Mouse (Mus musculus) stomach, embryonic 14.5 days (tissue): ENCODE results near the gene Gm20388. TPM values are rescaled to one million over a fixed set of nuclear protein-coding genes. Genes with fewer than 3 reads are reported as not detected.

Experiments used
- ATAC-seq: fragments of 200-750 bp; cut with Nextera tagmentation; 2 replicates; pipeline ENCODE4 v1.8.0; 2017; ENCODE audit warnings: low read depth, moderate TSS enrichment; ENCODE audit not compliant: insufficient number of reproducible peaks, insufficient read depth, low FRiP score
- H3K27ac ChIP-seq: fragments of 300-500 bp; sonication (generic); 2 replicates; pipeline ENCODE4 v1.5.1; 2014; ENCODE audit warnings: mild to moderate bottlenecking, low read length, moderate library complexity, mixed read lengths
- H3K27me3 ChIP-seq: fragments of 300-500 bp; sonication (generic); 2 replicates; pipeline ENCODE4 v1.6.1; 2014; ENCODE audit warnings: low read length, control low read depth, mixed read lengths; ENCODE audit not compliant: control insufficient read depth, insufficient read depth
- H3K36me3 ChIP-seq: fragments of 300-500 bp; sonication (generic); 2 replicates; pipeline ENCODE4 v1.6.1; 2014; ENCODE audit warnings: mild to moderate bottlenecking, control low read depth, low read length, moderate library complexity, mixed read lengths; ENCODE audit not compliant: control insufficient read depth, insufficient read depth
- H3K4me1 ChIP-seq: fragments of 300-500 bp; sonication (generic); 2 replicates; pipeline ENCODE4 v1.6.1; 2014; ENCODE audit warnings: low read length, control low read depth, mixed read lengths; ENCODE audit not compliant: control insufficient read depth, insufficient read depth
- H3K4me2 ChIP-seq: fragments of 300-500 bp; sonication (generic); replicated peaks from 2 replicates; pipeline ENCODE4 v1.6.1; 2014; ENCODE audit warnings: low read depth, low read length, control low read depth
- H3K4me3 ChIP-seq: fragments of 300-500 bp; sonication (generic); 2 replicates; pipeline ENCODE4 v1.5.1; 2014; ENCODE audit warnings: low read depth, low read length, control low read depth
- H3K9ac ChIP-seq: fragments of 300-500 bp; sonication (generic); replicated peaks from 2 replicates; pipeline ENCODE4 v1.6.1; 2014; ENCODE audit warnings: low read depth, mild to moderate bottlenecking, control low read depth, low read length, moderate library complexity, mixed read lengths
- H3K9me3 ChIP-seq: fragments of 300-500 bp; sonication (generic); 2 replicates; pipeline ENCODE4 v1.6.1; 2016; ENCODE audit warnings: low read depth, low read length, control low read depth; ENCODE audit not compliant: control insufficient read depth
- WGBS: fragments of 180-500 bp; shearing (Covaris S2); extraction: QIAGEN DNeasy Blood & Tissue Kit; methylation state at CpG from one replicate; pipeline ENCODE4 v1.1.7; 2014; 5-methylcytosine and 5-hydroxymethylcytosine counted together
- polyA plus RNA-seq: library from polyadenylated mRNA; unstranded; fragments of >200 nt; fragmentation: Nextera tagmentation; extraction: Ambion mirVana; gene quantifications from 2 replicates; pipeline ENCODE4 v1.2.1, GENCODE M21; 2014

Gene Gm20388
- polyA plus RNA-seq, 1 experiment from 2014 or later = 11.4 TPM

DNA sequence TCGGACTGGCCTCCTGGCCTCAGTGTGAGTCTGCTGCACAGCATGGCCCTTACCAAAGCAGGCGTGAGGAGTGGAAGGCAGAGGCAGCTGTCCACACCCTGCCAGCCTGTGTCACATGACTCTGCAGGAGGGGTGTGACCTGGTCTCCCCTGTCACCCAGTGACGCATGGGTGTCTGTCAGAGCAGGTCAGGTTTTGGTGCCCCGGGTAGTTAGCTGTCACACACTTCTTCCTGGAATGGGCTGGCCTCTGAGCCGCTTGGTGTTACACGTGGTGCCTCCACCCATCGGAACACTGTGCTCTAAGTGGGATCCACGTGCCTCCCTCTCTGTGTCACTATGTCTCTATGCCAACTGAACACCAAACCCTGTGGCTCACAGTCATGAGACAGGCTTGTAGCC is 4355.2 kb downstream of the Gm20388 start:
- peak; percentile 70 for ATAC-seq
- no peak overlapping the region for H3K9ac ChIP-seq
- no peak overlapping the region for H3K27ac ChIP-seq
- H3K4me2 ChIP-seq = no peak overlapping the region
- 61% methylated on average over 8 of the region's 8 CpGs for WGBS
- no peak overlapping the region for H3K4me3 ChIP-seq
- H3K27me3 ChIP-seq = no peaks in the 10 kb centered on the region
- no peaks in the 10 kb centered on the region for H3K9me3 ChIP-seq
- H3K4me1 ChIP-seq = peaks cover 28% of the 10 kb centered on the region
- H3K36me3 ChIP-seq = no peaks in the 10 kb centered on the region

GRCm38 (mm10) chr8:124267206-124267605 is 4356.6 kb downstream of the Gm20388 start:
- Histone ChIP-seq H3K4me2 (no peak overlapping the region), H3K4me1 (peaks cover 31% of the 10 kb centered on the region), H3K27me3 (no peaks in the 10 kb centered on the region), H3K4me3 (no peak overlapping the region), H3K27ac (no peak overlapping the region), H3K9ac (no peak overlapping the region), H3K36me3 (no peaks in the 10 kb centered on the region), H3K9me3 (no peaks in the 10 kb centered on the region)
- 77% methylated on average over 4 of the region's 4 CpGs for WGBS
- ATAC-seq = no peak

- Histone ChIP-seq H3K4me3 (no peak overlapping the region), H3K27me3 (no peaks in the 10 kb centered on the region), H3K9me3 (no peaks in the 10 kb centered on the region), H3K4me2 (no peak overlapping the region), H3K36me3 (no peaks in the 10 kb centered on the region), H3K27ac (no peak overlapping the region), H3K4me1 (peaks cover 14% of the 10 kb centered on the region; the same call in 1 of the 2 replicates), H3K9ac (no peak overlapping the region)
- WGBS = 86% methylated on average over 6 of the region's 6 CpGs
- ATAC-seq = no peak
Observed at GRCm38 (mm10) chr8:124270504-124270903, 4359.9 kb downstream of the Gm20388 start.

DNA sequence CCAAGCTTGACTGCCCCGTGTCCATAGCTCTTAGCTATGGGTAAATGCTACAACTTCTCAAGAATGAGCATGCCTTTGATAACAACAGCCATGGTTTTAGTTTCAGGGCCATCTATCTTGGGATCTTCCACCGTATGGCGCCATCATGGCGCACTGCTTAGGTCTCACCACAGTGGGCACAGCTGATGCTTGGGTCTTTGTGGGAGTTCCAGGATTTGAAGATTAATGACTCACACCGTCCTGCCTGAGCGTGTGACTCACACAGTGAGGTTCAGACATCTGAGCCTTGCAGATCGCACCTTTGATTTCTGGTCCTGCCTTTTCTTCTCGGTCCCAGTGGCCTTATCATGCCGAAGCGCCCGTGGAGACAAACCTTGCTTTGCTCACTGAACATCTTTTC is 4360.3 kb downstream of the Gm20388 start:
- no peaks in the 10 kb centered on the region for H3K36me3 ChIP-seq
- no peaks in the 10 kb centered on the region for H3K27me3 ChIP-seq
- no peaks in the 10 kb centered on the region for H3K9me3 ChIP-seq
- no peak for ATAC-seq
- WGBS = 72% methylated on average over 11 of the region's 11 CpGs
- no peak overlapping the region for H3K4me2 ChIP-seq
- 0 out of 2 replicates have a peak, but pooled peaks cover 11% of the 10 kb centered on the region for H3K4me1 ChIP-seq
- H3K4me3 ChIP-seq = no peak overlapping the region
- no peak overlapping the region for H3K9ac ChIP-seq
- H3K27ac ChIP-seq = no peak overlapping the region

DNA sequence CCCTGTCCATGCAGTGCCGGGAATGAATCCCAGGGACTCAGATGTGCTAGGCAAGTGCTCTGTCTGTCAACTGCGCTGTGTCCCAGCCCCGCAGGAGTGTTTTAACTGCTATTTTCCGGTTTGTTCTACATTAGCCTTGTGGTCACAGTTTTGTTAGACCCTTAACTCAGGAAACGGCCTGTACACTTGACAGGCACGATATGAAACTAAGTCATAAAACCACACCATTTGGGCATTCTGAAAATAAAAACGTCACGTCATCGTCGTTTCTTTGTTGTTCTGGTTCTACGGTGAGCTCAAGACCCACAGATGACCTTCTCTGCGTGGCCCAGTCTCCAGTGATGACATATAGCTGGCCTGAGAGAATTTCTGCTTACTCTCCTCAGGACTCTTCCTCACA is 4360.9 kb downstream of the Gm20388 start:
- ATAC-seq = no peak
- Histone ChIP-seq H3K9me3 (no peaks in the 10 kb centered on the region), H3K4me3 (no peak overlapping the region), H3K4me1 (0 out of 2 replicates have a peak, but pooled peaks cover 10% of the 10 kb centered on the region), H3K27me3 (no peaks in the 10 kb centered on the region), H3K36me3 (no peaks in the 10 kb centered on the region), H3K9ac (no peak overlapping the region), H3K27ac (no peak overlapping the region), H3K4me2 (no peak overlapping the region)
- WGBS = 91% methylated on average over 12 of the region's 12 CpGs

DNA sequence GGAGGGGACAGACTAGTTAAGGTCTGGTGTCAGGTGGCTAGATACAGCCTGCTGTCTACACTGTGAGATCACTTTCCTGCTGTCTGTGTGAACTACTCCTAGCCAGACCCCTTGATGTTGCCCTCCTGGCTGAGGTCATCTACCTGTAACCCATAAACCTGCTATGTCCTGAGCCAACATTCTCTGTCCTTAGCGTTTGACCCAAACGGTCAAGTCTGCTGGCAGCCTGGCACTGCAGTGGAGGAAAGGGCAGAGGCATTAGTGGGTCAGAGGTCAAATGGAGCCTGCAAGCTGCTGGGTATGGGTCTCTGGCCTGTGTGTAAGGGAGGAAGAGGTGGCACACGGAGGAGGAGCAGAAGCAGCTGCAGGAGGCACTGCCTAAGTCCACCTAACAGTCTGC is 4362.2 kb downstream of the Gm20388 start:
- Histone ChIP-seq H3K4me1 (0 out of 2 replicates have a peak, but pooled peaks cover 10% of the 10 kb centered on the region), H3K27me3 (no peaks in the 10 kb centered on the region), H3K4me2 (no peak overlapping the region), H3K9ac (no peak overlapping the region), H3K4me3 (no peak overlapping the region), H3K9me3 (no peaks in the 10 kb centered on the region), H3K36me3 (no peaks in the 10 kb centered on the region), H3K27ac (no peak overlapping the region)
- 72% methylated on average over 3 of the region's 3 CpGs for WGBS
- no peak for ATAC-seq

GRCm38 (mm10) chr8:124273606-124274218 is 4363.1 kb downstream of the Gm20388 start:
- ATAC-seq = no peak
- no peak overlapping the region for H3K4me2 ChIP-seq
- WGBS = 64% methylated on average over 8 of the region's 8 CpGs
- peaks cover 13% of the 10 kb centered on the region; the same call in 1 of the 2 replicates for H3K4me1 ChIP-seq
- H3K27ac ChIP-seq = no peak overlapping the region
- H3K9me3 ChIP-seq = no peaks in the 10 kb centered on the region
- no peaks in the 10 kb centered on the region for H3K36me3 ChIP-seq
- no peak overlapping the region for H3K9ac ChIP-seq
- no peak overlapping the region for H3K4me3 ChIP-seq
- no peaks in the 10 kb centered on the region for H3K27me3 ChIP-seq

GRCm38 (mm10) chr8:124274441-124275120 is 4363.9 kb downstream of the Gm20388 start:
- Histone ChIP-seq H3K4me2 (no peak overlapping the region), H3K36me3 (no peaks in the 10 kb centered on the region), H3K27ac (no peak overlapping the region), H3K9ac (no peak overlapping the region), H3K4me1 (peaks cover 13% of the 10 kb centered on the region; the same call in 1 of the 2 replicates), H3K4me3 (no peak overlapping the region), H3K9me3 (no peaks in the 10 kb centered on the region), H3K27me3 (no peaks in the 10 kb centered on the region)
- WGBS = 50% methylated on average over 10 of the region's 10 CpGs
- ATAC-seq = no peak
